Mouse (Mus musculus): ENCODE data around the gene Cdca5. TPM values are rescaled to one million over a fixed set of nuclear protein-coding genes. Genes with fewer than 3 reads are reported as not detected.

The Cdca5 gene
- total RNA-seq, 1 experiment: 50.7 TPM

DNA sequence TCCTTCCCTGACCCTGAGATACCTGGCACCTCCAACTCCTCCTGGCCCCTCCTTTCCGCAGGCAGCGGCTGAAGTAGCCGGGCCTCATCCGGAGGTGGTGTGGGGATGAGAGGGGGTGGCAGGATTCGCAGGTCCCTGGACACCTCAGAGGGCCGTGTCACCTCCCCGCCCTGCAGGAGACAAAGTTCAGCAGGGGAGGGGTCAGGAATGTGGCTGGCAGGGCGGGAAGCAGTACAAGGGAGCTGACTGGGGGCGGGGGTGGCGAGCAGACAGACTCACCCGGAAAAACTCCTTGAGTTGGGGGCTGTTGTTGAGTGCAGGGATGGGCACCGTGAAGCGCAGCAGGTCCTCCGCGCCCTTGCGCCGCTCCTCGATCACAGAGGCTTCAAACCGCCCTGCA is 37.0 kb downstream of the Cdca5 start:
- in situ Hi-C loops (cut with MboI; ENCODE audit: low sequenced_read_pairs in 2 of 2, unreplicated experiment in 2 of 2): loop anchor here in 1 of 2 experiments (10.0 kb wide), 1 partner anchor 157 kb away; the partner anchor contains the start of gene Pola2
- H3K27ac ChIP-seq (ENCODE audit: insufficient read depth, low read depth, low read length, poor library complexity, severe bottlenecking): no peak overlapping the region
- DNase-seq (ENCODE audit: low read depth, low spot score): no peak
- H3K36me3 ChIP-seq (ENCODE audit: control insufficient read depth, insufficient read depth, low read length, poor library complexity, severe bottlenecking): no peaks in the 10 kb centered on the region
- H3K4me1 ChIP-seq (ENCODE audit: control insufficient read depth in 2 of 2, insufficient read depth in 2 of 2, low read length in 2 of 2, poor library complexity in 1 of 2): peaks cover 2 to 15% of the 10 kb centered on the region in 2 experiments; a peak in 1 of 4 replicates
- peak overlapping the region; percentile 13 to 16; a peak in 2 of 4 replicates for H3K4me3 ChIP-seq (ENCODE audit: insufficient read depth in 1 of 2, low read depth in 1 of 2, low read length in 2 of 2, poor library complexity in 1 of 2, severe bottlenecking in 1 of 2)
- TF ChIP-seq ZC3H11A (IDR thresholded peaks at IDR 0.05; ENCODE audit: borderline replicate concordance, low read depth, low read length) (no peak), HCFC1 (IDR thresholded peaks at IDR 0.05; ENCODE audit: borderline replicate concordance, insufficient read depth, low read length) (no peak), ZNF384 (IDR thresholded peaks at IDR 0.05; ENCODE audit: low read depth, low read length) (no peak), MAFK (IDR thresholded peaks at IDR 0.05; ENCODE audit: insufficient read depth, low read depth, low read length) (no peak), CHD2 (IDR thresholded peaks at IDR 0.05; ENCODE audit: low read depth, low read length) (no peak)
- no peaks in the 10 kb centered on the region for H3K9me3 ChIP-seq (ENCODE audit: control insufficient read depth, insufficient read depth, low read depth, low read length)
- peak overlapping the region; percentile 60; the same call in 1 of the 2 replicates for H3K9ac ChIP-seq (ENCODE audit: insufficient read depth, low read depth, low read length, poor library complexity, severe bottlenecking)

DNA sequence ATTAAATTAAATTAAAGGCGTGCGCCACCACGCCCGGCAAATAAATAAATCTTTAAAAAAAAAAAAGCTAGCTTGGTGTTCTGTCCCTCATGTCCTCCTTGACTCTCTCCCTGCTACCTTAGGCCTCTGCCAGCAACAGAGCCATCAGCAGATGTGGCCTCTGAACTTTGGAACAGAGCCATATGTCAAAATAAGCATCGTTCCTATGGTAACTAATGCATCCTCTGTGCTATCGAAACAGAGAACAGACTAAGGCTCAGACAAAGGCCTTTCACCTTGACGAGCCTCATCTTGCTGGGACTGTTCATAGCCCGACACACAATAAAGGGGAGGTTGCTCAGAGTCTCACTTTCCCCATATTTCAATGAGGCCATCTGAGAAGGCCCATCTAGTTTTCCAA is 38.5 kb downstream of the Cdca5 start:
- H3K27ac ChIP-seq (ENCODE audit: insufficient read depth, low read depth, low read length, poor library complexity, severe bottlenecking): no peak overlapping the region
- H3K9ac ChIP-seq (ENCODE audit: insufficient read depth, low read depth, low read length, poor library complexity, severe bottlenecking): no peak overlapping the region
- no peaks in the 10 kb centered on the region for H3K36me3 ChIP-seq (ENCODE audit: control insufficient read depth, insufficient read depth, low read length, poor library complexity, severe bottlenecking)
- in situ Hi-C loops (cut with MboI; ENCODE audit: low sequenced_read_pairs in 2 of 2, unreplicated experiment in 2 of 2): loop anchor here in 1 of 2 experiments (10.0 kb wide), 1 partner anchor 159 kb away; the partner anchor contains the start of gene Pola2
- DNase-seq (ENCODE audit: low read depth, low spot score): no peak
- peaks cover 2 to 15% of the 10 kb centered on the region in 2 experiments; a peak in 1 of 4 replicates for H3K4me1 ChIP-seq (ENCODE audit: control insufficient read depth in 2 of 2, insufficient read depth in 2 of 2, low read length in 2 of 2, poor library complexity in 1 of 2)
- H3K4me3 ChIP-seq (ENCODE audit: insufficient read depth in 1 of 2, low read depth in 1 of 2, low read length in 2 of 2, poor library complexity in 1 of 2, severe bottlenecking in 1 of 2): no peak overlapping the region
- TF ChIP-seq MAFK (IDR thresholded peaks at IDR 0.05; ENCODE audit: insufficient read depth, low read depth, low read length): no peak
- TF ChIP-seq HCFC1 (IDR thresholded peaks at IDR 0.05; ENCODE audit: borderline replicate concordance, insufficient read depth, low read length): no peak
- TF ChIP-seq ZC3H11A (IDR thresholded peaks at IDR 0.05; ENCODE audit: borderline replicate concordance, low read depth, low read length): no peak
- TF ChIP-seq ZNF384 (IDR thresholded peaks at IDR 0.05; ENCODE audit: low read depth, low read length): no peak
- no peak for TF ChIP-seq CHD2 (IDR thresholded peaks at IDR 0.05; ENCODE audit: low read depth, low read length)
- H3K9me3 ChIP-seq (ENCODE audit: control insufficient read depth, insufficient read depth, low read depth, low read length): no peaks in the 10 kb centered on the region

DNA sequence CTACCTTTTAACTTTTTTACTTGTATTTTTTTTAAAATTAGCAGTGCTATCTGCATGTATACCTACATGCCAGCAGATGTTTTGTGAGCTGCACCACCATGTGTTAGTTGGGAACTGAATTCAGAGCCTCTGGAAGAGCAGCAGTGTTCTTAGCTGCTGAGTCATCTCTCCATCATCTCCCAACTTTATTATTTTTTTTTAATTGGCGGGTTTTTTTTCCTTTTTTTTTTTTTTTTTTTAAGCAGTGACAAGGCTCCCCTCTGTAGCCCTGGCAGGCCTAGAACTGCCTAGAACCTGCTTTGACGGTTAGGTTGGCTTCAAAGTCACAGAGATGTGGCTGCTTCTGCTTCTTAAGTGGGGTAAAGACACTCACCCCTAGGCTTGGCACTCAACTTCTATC is 40.1 kb downstream of the Cdca5 start:
- no peak overlapping the region for H3K9ac ChIP-seq (ENCODE audit: insufficient read depth, low read depth, low read length, poor library complexity, severe bottlenecking)
- in situ Hi-C loops (cut with MboI; ENCODE audit: low sequenced_read_pairs in 2 of 2, unreplicated experiment in 2 of 2): loop anchor here (5.0 to 10.0 kb wide), 2 partner anchors 160 to 163 kb away; partner anchors contain the start of gene Pola2 (in 2 of the 2)
- no peak for DNase-seq (ENCODE audit: low read depth, low spot score)
- H3K9me3 ChIP-seq (ENCODE audit: control insufficient read depth, insufficient read depth, low read depth, low read length): no peaks in the 10 kb centered on the region
- H3K4me1 ChIP-seq (ENCODE audit: control insufficient read depth in 2 of 2, insufficient read depth in 2 of 2, low read length in 2 of 2, poor library complexity in 1 of 2): peaks cover 2 to 13% of the 10 kb centered on the region in 2 experiments; a peak in 1 of 4 replicates
- TF ChIP-seq ZNF384 (IDR thresholded peaks at IDR 0.05; ENCODE audit: low read depth, low read length): no peak
- no peak for TF ChIP-seq MAFK (IDR thresholded peaks at IDR 0.05; ENCODE audit: insufficient read depth, low read depth, low read length)
- TF ChIP-seq CHD2 (IDR thresholded peaks at IDR 0.05; ENCODE audit: low read depth, low read length): no peak
- no peak overlapping the region for H3K4me3 ChIP-seq (ENCODE audit: insufficient read depth in 1 of 2, low read depth in 1 of 2, low read length in 2 of 2, poor library complexity in 1 of 2, severe bottlenecking in 1 of 2)
- no peaks in the 10 kb centered on the region for H3K36me3 ChIP-seq (ENCODE audit: control insufficient read depth, insufficient read depth, low read length, poor library complexity, severe bottlenecking)
- no peak overlapping the region for H3K27ac ChIP-seq (ENCODE audit: insufficient read depth, low read depth, low read length, poor library complexity, severe bottlenecking)

DNA sequence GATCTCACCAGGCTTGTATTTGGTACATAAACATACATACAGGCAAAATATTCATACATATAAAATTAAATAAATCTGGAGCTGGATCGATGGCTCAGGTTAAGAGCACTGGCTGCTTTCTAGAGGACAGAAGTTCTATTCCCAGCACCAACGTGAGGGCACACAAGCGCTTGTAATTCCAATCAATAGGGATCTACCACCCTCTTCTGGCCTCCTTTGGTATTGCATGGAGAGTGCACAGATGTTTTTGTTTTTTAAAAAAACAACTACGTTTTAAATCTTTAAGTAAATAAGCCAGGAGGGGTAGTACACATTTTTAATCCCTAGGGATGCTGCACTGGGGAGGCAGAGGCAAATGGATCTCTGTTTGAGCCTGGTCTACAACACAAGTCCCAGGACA is 41.5 kb downstream of the Cdca5 start:
- in situ Hi-C loops (cut with MboI; ENCODE audit: low sequenced_read_pairs in 2 of 2, unreplicated experiment in 2 of 2): loop anchor here (5.0 to 10.0 kb wide), 2 partner anchors 161 to 164 kb away; partner anchors contain the start of gene Pola2 (in 2 of the 2)
- Histone ChIP-seq H3K36me3 (ENCODE audit: control insufficient read depth, insufficient read depth, low read length, poor library complexity, severe bottlenecking) (no peaks in the 10 kb centered on the region), H3K4me3 (ENCODE audit: insufficient read depth in 1 of 2, low read depth in 1 of 2, low read length in 2 of 2, poor library complexity in 1 of 2, severe bottlenecking in 1 of 2) (no peak overlapping the region), H3K4me1 (ENCODE audit: control insufficient read depth in 2 of 2, insufficient read depth in 2 of 2, low read length in 2 of 2, poor library complexity in 1 of 2) (peaks cover 0 to 9% of the 10 kb centered on the region in 2 experiments; a peak in 1 of 4 replicates), H3K27ac (ENCODE audit: insufficient read depth, low read depth, low read length, poor library complexity, severe bottlenecking) (no peak overlapping the region), H3K9ac (ENCODE audit: insufficient read depth, low read depth, low read length, poor library complexity, severe bottlenecking) (no peak overlapping the region), H3K9me3 (ENCODE audit: control insufficient read depth, insufficient read depth, low read depth, low read length) (no peaks in the 10 kb centered on the region)
- TF ChIP-seq ZNF384 (IDR thresholded peaks at IDR 0.05; ENCODE audit: low read depth, low read length): peak; percentile 66; the same call in 1 of the 2 replicates
- TF ChIP-seq HCFC1 (IDR thresholded peaks at IDR 0.05; ENCODE audit: borderline replicate concordance, insufficient read depth, low read length): no peak
- no peak for TF ChIP-seq CHD2 (IDR thresholded peaks at IDR 0.05; ENCODE audit: low read depth, low read length)
- TF ChIP-seq MAFK (IDR thresholded peaks at IDR 0.05; ENCODE audit: insufficient read depth, low read depth, low read length): no peak
- TF ChIP-seq ZC3H11A (IDR thresholded peaks at IDR 0.05; ENCODE audit: borderline replicate concordance, low read depth, low read length): peak; percentile 60; the same call in 1 of the 2 replicates
- peak; percentile 79 for DNase-seq (ENCODE audit: low read depth, low spot score)
